Mouse (Mus musculus): Measurements from ENCODE around the gene Elk4. TPM values are rescaled to one million over a fixed set of nuclear protein-coding genes. Genes with fewer than 3 reads are reported as not detected.

Gene Elk4
- polyA plus RNA-seq, 1 experiment from 2014 or later = 19.0 TPM

- Histone ChIP-seq H3K9me3 (ENCODE audit: low read length) (no peaks in the 10 kb centered on the region), H3K4me3 (ENCODE audit: low read length) (no peak overlapping the region), H3K27ac (ENCODE audit: low read length) (no peak overlapping the region), H3K36me3 (ENCODE audit: insufficient read depth, low read length) (peaks cover 47% of the 10 kb centered on the region), H3K4me1 (ENCODE audit: insufficient read depth, low read length) (no peaks in the 10 kb centered on the region), H3K4me2 (replicated peaks; ENCODE audit: low read depth, low read length) (no peak overlapping the region), H3K27me3 (ENCODE audit: insufficient read depth, low read length) (no peaks in the 10 kb centered on the region), H3K9ac (replicated peaks; ENCODE audit: low read length) (no peak overlapping the region)
- 61% methylated on average over 2 of the region's 2 CpGs for WGBS
- ATAC-seq (ENCODE audit: low FRiP score, low TSS enrichment) = no peak
These were observed 23.2 kb downstream of the Elk4 start for GRCm38 (mm10) chr1:132030574-132030973.

DNA sequence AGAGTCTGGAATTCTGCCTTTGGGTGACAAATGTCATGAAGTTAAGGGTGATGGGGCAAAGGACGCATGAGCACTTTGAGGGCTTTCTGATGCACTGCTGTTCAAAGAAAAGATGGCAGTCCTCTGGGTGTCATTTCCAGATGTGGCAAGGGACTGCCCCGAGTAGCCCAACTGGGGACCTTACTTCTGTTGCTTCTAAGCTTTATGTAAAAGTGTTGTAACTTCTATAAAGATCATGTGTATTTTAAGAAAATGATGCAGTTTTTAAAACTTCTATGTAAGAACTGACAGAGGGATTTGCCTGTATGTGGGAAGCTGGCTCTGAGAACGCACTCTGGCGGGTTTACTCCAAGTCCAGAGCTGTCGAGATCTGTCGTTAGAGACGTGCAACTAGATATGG is 24.8 kb downstream of the Elk4 start:
- WGBS = 87% methylated on average over 7 of the region's 7 CpGs
- peaks cover 37% of the 10 kb centered on the region for H3K36me3 ChIP-seq (ENCODE audit: insufficient read depth, low read length)
- no peak overlapping the region for H3K4me2 ChIP-seq (replicated peaks; ENCODE audit: low read depth, low read length)
- no peak overlapping the region for H3K4me3 ChIP-seq (ENCODE audit: low read length)
- no peak overlapping the region for H3K9ac ChIP-seq (replicated peaks; ENCODE audit: low read length)
- no peaks in the 10 kb centered on the region for H3K9me3 ChIP-seq (ENCODE audit: low read length)
- no peak for ATAC-seq (ENCODE audit: low FRiP score, low TSS enrichment)
- no peaks in the 10 kb centered on the region for H3K4me1 ChIP-seq (ENCODE audit: insufficient read depth, low read length)
- H3K27me3 ChIP-seq (ENCODE audit: insufficient read depth, low read length) = no peaks in the 10 kb centered on the region
- no peak overlapping the region for H3K27ac ChIP-seq (ENCODE audit: low read length)

DNA sequence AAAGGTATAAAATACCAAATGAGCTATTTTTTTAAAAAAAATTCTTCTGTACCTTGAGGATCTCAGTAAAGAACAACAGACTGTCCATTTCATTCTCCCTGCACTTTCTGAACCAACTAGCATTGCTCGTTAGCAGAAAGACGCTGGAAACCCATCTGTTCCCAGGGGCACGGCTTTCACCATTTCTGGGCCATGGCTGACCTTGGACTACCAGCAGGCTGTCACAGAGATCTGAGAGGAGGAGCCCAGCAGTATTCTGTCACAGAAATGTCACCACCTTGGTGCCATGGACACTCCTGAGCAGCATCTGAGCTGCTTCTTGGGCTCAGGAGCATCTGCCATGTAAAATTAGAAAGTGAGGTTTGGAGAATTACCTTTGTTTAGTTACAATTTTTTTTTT is 30.3 kb downstream of the Elk4 start:
- H3K27ac ChIP-seq (ENCODE audit: low read length) = no peak overlapping the region

DNA sequence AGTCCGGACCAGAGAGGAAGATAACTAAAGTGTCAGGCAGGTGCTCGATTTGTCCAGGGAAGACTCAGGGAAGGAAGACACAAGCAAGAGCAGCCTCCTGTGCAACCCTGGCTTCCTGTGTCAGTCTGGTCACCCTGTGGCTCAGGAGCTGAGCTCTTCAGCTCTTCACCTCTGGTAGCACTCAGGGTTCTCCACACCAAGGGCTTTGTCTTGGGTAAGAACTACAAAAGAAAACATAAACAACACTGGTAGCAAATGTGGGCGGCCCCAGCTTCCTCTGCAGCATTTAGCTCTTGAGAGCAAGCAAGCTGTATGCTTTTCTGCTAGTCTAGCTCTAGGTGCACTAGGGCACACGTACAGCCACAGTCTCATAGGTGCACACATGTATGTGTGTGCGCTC is 31.3 kb downstream of the Elk4 start:
- no peak for ATAC-seq (ENCODE audit: low FRiP score, low TSS enrichment)
- Histone ChIP-seq H3K27ac (ENCODE audit: low read length) (no peak overlapping the region), H3K4me1 (ENCODE audit: insufficient read depth, low read length) (peaks cover 8% of the 10 kb centered on the region), H3K4me2 (replicated peaks; ENCODE audit: low read depth, low read length) (no peak overlapping the region), H3K9me3 (ENCODE audit: low read length) (no peaks in the 10 kb centered on the region), H3K27me3 (ENCODE audit: insufficient read depth, low read length) (no peaks in the 10 kb centered on the region), H3K9ac (replicated peaks; ENCODE audit: low read length) (no peak overlapping the region), H3K4me3 (ENCODE audit: low read length) (no peak overlapping the region), H3K36me3 (ENCODE audit: insufficient read depth, low read length) (peaks cover 7% of the 10 kb centered on the region)
- 71% methylated on average over 5 of the region's 5 CpGs for WGBS

More for the DNA sequence above, 30.3 kb downstream of the Elk4 start:
- Histone ChIP-seq H3K4me1 (ENCODE audit: insufficient read depth, low read length) (peaks cover 8% of the 10 kb centered on the region), H3K36me3 (ENCODE audit: insufficient read depth, low read length) (peaks cover 14% of the 10 kb centered on the region), H3K4me2 (replicated peaks; ENCODE audit: low read depth, low read length) (no peak overlapping the region), H3K4me3 (ENCODE audit: low read length) (no peak overlapping the region), H3K9ac (replicated peaks; ENCODE audit: low read length) (no peak overlapping the region), H3K27me3 (ENCODE audit: insufficient read depth, low read length) (no peaks in the 10 kb centered on the region), H3K9me3 (ENCODE audit: low read length) (no peaks in the 10 kb centered on the region)
- ATAC-seq (ENCODE audit: low FRiP score, low TSS enrichment) = no peak
- WGBS = 85% methylated on average over 3 of the region's 3 CpGs

GRCm38 (mm10) chr1:132040201-132040621 is 32.8 kb downstream of the Elk4 start:
- H3K9me3 ChIP-seq (ENCODE audit: low read length) = no peaks in the 10 kb centered on the region
- H3K27ac ChIP-seq (ENCODE audit: low read length) = peak overlapping the region; percentile 64; the same call in 1 of the 2 replicates
- H3K4me3 ChIP-seq (ENCODE audit: low read length) = no peak overlapping the region
- WGBS = 19% methylated on average over 9 of the region's 9 CpGs
- 0 out of 2 replicates have a peak, but pooled peaks cover 2% of the 10 kb centered on the region for H3K36me3 ChIP-seq (ENCODE audit: insufficient read depth, low read length)
- ATAC-seq (ENCODE audit: low FRiP score, low TSS enrichment) = peak; percentile 55; the same call in 1 of the 2 replicates
- H3K9ac ChIP-seq (replicated peaks; ENCODE audit: low read length) = 0 out of 2 replicates have a peak overlapping the region, but pooled peaks have one; percentile 9
- no peak overlapping the region for H3K4me2 ChIP-seq (replicated peaks; ENCODE audit: low read depth, low read length)
- H3K27me3 ChIP-seq (ENCODE audit: insufficient read depth, low read length) = no peaks in the 10 kb centered on the region
- H3K4me1 ChIP-seq (ENCODE audit: insufficient read depth, low read length) = peaks cover 8% of the 10 kb centered on the region

DNA sequence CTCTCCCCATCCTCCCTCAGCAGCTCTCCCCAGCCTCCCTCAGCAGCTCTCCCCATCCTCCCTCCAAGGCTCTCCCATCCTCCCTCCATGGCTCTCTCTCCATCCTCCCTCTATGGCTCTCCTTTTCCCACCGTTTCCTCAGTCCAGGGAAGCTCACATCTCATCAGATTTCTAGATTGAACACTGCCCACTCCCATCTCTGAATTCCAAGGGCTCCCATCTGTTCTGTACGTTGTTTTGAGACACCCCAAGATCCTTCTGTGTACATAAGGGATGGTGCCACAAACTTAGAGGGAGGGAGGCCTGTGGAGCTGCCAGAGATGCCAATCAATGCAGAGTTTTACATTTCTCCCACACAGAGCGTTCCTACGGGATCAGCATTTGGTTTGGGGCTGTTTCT is 36.4 kb downstream of the Elk4 start:
- no peaks in the 10 kb centered on the region for H3K9me3 ChIP-seq (ENCODE audit: low read length)
- no peak for ATAC-seq (ENCODE audit: low FRiP score, low TSS enrichment)
- 65% methylated on average over 4 of the region's 4 CpGs for WGBS

DNA sequence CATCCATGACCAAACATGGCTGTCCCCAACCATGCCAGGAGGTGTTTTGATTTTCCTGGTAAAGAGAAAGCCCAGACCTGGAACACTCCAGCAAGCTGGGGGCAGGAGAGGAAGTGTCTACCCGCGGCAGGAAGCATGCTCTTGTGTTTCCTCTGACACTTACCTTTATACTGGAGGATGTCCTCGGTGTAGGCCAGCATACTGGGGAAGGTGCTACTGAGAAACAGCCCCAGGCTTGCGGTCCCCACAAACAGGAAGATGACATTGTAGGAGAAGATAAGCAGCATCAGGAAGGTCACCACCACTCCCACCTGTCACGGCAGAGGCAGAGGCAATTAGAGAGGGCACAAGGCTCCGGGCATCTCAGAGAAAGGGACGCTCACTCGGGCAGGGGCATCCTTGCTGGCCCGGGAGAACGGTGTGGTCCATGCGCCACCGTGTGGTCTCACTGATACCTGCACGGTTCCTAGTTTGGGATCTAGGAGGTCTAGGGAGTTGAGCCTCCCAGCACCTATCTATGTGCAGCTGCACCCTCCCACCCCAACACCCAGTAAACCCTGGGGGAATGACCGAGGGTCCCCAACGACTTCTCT is 38.8 kb downstream of the Elk4 start:
- no peaks in the 10 kb centered on the region for H3K9me3 ChIP-seq (ENCODE audit: low read length)
- H3K27me3 ChIP-seq (ENCODE audit: insufficient read depth, low read length) = no peaks in the 10 kb centered on the region
- H3K4me3 ChIP-seq (ENCODE audit: low read length) = no peak overlapping the region
- no peak overlapping the region for H3K27ac ChIP-seq (ENCODE audit: low read length)
- H3K4me2 ChIP-seq (replicated peaks; ENCODE audit: low read depth, low read length) = no peak overlapping the region
- 21% methylated on average over 15 of the region's 15 CpGs for WGBS
- H3K36me3 ChIP-seq (ENCODE audit: insufficient read depth, low read length) = no peaks in the 10 kb centered on the region
- peak; percentile 17; the same call in 1 of the 2 replicates for ATAC-seq (ENCODE audit: low FRiP score, low TSS enrichment)
- no peak overlapping the region for H3K9ac ChIP-seq (replicated peaks; ENCODE audit: low read length)
- H3K4me1 ChIP-seq (ENCODE audit: insufficient read depth, low read length) = no peaks in the 10 kb centered on the region

More for the DNA sequence above, 36.4 kb downstream of the Elk4 start:
- no peaks in the 10 kb centered on the region for H3K36me3 ChIP-seq (ENCODE audit: insufficient read depth, low read length)
- no peak overlapping the region for H3K4me3 ChIP-seq (ENCODE audit: low read length)
- H3K27ac ChIP-seq (ENCODE audit: low read length) = no peak overlapping the region
- H3K27me3 ChIP-seq (ENCODE audit: insufficient read depth, low read length) = no peaks in the 10 kb centered on the region
- no peak overlapping the region for H3K9ac ChIP-seq (replicated peaks; ENCODE audit: low read length)
- H3K4me1 ChIP-seq (ENCODE audit: insufficient read depth, low read length) = peaks cover 8% of the 10 kb centered on the region
- H3K4me2 ChIP-seq (replicated peaks; ENCODE audit: low read depth, low read length) = no peak overlapping the region

GRCm38 (mm10) chr1:132051746-132052145 is 44.3 kb downstream of the Elk4 start:
- H3K4me2 ChIP-seq (replicated peaks; ENCODE audit: low read depth, low read length) = no peak overlapping the region
- H3K27me3 ChIP-seq (ENCODE audit: insufficient read depth, low read length) = no peaks in the 10 kb centered on the region
- H3K4me1 ChIP-seq (ENCODE audit: insufficient read depth, low read length) = no peaks in the 10 kb centered on the region
- no peak overlapping the region for H3K9ac ChIP-seq (replicated peaks; ENCODE audit: low read length)
- H3K27ac ChIP-seq (ENCODE audit: low read length) = no peak overlapping the region
- WGBS = 83% methylated on average over 3 of the region's 3 CpGs
- H3K4me3 ChIP-seq (ENCODE audit: low read length) = no peak overlapping the region
- no peaks in the 10 kb centered on the region for H3K36me3 ChIP-seq (ENCODE audit: insufficient read depth, low read length)
- H3K9me3 ChIP-seq (ENCODE audit: low read length) = no peaks in the 10 kb centered on the region
- no peak for ATAC-seq (ENCODE audit: low FRiP score, low TSS enrichment)

- 71% methylated on average over 3 of the region's 3 CpGs for WGBS
- no peak overlapping the region for H3K27ac ChIP-seq (ENCODE audit: low read length)
- no peaks in the 10 kb centered on the region for H3K4me1 ChIP-seq (ENCODE audit: insufficient read depth, low read length)
- H3K4me2 ChIP-seq (replicated peaks; ENCODE audit: low read depth, low read length) = no peak overlapping the region
- H3K27me3 ChIP-seq (ENCODE audit: insufficient read depth, low read length) = no peaks in the 10 kb centered on the region
- H3K4me3 ChIP-seq (ENCODE audit: low read length) = no peak overlapping the region
- H3K9me3 ChIP-seq (ENCODE audit: low read length) = no peaks in the 10 kb centered on the region
- ATAC-seq (ENCODE audit: low FRiP score, low TSS enrichment) = no peak
- no peaks in the 10 kb centered on the region for H3K36me3 ChIP-seq (ENCODE audit: insufficient read depth, low read length)
- no peak overlapping the region for H3K9ac ChIP-seq (replicated peaks; ENCODE audit: low read length)
These were observed 47.0 kb downstream of the Elk4 start for GRCm38 (mm10) chr1:132054387-132054786.

DNA sequence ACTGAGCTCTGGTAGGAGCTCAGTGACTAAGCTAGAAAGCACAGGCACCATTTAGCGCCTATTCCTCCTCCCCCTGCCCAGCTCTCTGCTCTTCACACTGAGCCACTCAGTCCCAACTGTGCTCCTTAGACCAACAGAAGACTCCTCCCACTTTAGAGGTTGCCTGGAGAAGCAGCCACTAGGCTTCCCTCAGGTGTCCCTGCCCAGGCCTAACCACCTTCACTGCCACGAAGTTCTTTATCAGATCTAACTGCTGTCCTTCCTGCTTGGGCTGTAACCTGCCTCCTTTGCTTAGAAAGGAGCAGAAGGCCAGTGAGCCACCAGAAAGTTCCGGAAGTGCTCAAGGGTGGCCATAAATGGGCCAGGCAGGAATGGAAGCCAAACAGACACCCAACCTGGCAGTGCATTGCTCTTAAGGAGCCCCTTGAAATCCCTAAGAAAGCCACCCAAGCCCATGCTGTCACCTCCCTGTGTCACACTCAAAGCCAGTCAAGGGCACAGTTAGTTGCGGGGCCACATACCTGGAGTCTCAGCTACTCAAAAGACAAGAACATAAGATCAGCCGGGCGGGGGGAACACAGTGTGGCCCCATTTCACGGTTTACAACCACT is 47.8 kb downstream of the Elk4 start:
- Histone ChIP-seq H3K27ac (ENCODE audit: low read length) (no peak overlapping the region), H3K4me2 (replicated peaks; ENCODE audit: low read depth, low read length) (no peak overlapping the region), H3K4me3 (ENCODE audit: low read length) (no peak overlapping the region), H3K4me1 (ENCODE audit: insufficient read depth, low read length) (0 out of 2 replicates have a peak, but pooled peaks cover 2% of the 10 kb centered on the region), H3K27me3 (ENCODE audit: insufficient read depth, low read length) (no peaks in the 10 kb centered on the region), H3K9ac (replicated peaks; ENCODE audit: low read length) (no peak overlapping the region), H3K9me3 (ENCODE audit: low read length) (no peaks in the 10 kb centered on the region), H3K36me3 (ENCODE audit: insufficient read depth, low read length) (no peaks in the 10 kb centered on the region)
- no peak for ATAC-seq (ENCODE audit: low FRiP score, low TSS enrichment)
- WGBS = 83% methylated on average over 7 of the region's 7 CpGs

Measured in kidney, embryonic 16.5 days (tissue).